Mouse (Mus musculus): ENCODE data around the gene Mvp.

GRCm38 (mm10) chr7:127004122-127004875, 10.1 kb downstream of the Mvp start:
- TF ChIP-seq POLR2A (IDR thresholded peaks at IDR 0.05; ENCODE audit: low read depth, low read length) (no peak), CTCF (conservative IDR thresholded peaks at IDR 0.05; ENCODE audit: insufficient read depth, insufficient read length, low read depth, low read length) (no peak)
